Mouse (Mus musculus) megakaryocyte, embryonic 14.5 days (primary cell): ENCODE data around the gene Gpalpp1. TPM values are rescaled to one million over a fixed set of nuclear protein-coding genes. Genes with fewer than 3 reads are reported as not detected.

Source experiments
- H3K27me3 ChIP-seq: replicated peaks from 2 replicates; pipeline ENCODE3; 2012; ENCODE audit warnings: inconsistent platforms
- H3K36me3 ChIP-seq: replicated peaks from 2 replicates; pipeline ENCODE3; 2012; ENCODE audit warnings: low read length, inconsistent platforms, mixed read lengths
- H3K4me1 ChIP-seq: 2 replicates; pipeline ENCODE4 v1.6.1; 2012; ENCODE audit warnings: inconsistent platforms
- H3K4me3 ChIP-seq: replicated peaks from 2 replicates; pipeline ENCODE3; 2012; ENCODE audit warnings: moderate library complexity, mild to moderate bottlenecking, inconsistent platforms
- H3K9me3 ChIP-seq: 2 replicates; pipeline ENCODE4 v1.6.1; 2012; ENCODE audit warnings: inconsistent platforms
- FLI1 ChIP-seq: IDR thresholded peaks from 2 replicates; pipeline ENCODE4 v1.6.1; 2012; ENCODE audit warnings: low read length, inconsistent platforms, mixed read lengths
- GATA1 ChIP-seq: IDR thresholded peaks from 3 replicates; pipeline ENCODE4 v1.6.1; 2012; ENCODE audit warnings: mixed read lengths, low read length, inconsistent platforms, borderline replicate concordance
- polyA plus RNA-seq: library from polyadenylated mRNA; stranded (reverse); fragments of >175 nt; gene quantifications from 2 replicates; pipeline ENCODE4 v1.2.3, GENCODE M21; 2012; ENCODE audit warnings: low replicate concordance; ENCODE audit not compliant: insufficient read depth

The Gpalpp1 gene
- polyA plus RNA-seq = 1.1 and 1.9 TPM in 2 replicates

- Histone ChIP-seq H3K4me1 (peaks cover 26% of the 10 kb centered on the region), H3K4me3 (peak within 1 kb of the TSS; percentile 98), H3K27me3 (no peaks in the 10 kb centered on the region), H3K9me3 (no peaks in the 10 kb centered on the region), H3K36me3 (peaks cover 45% of the 10 kb centered on the region)
- TF ChIP-seq FLI1 (peak; percentile 67; the same call in 1 of the 2 replicates), GATA1 (no peak)
Observed at GRCm38 (mm10) chr14:76110396-76111221, at the start of gene Gpalpp1, which contains the start of gene Nufip1. Gene Gpalpp1 (minus strand): TSS chr14:76110760. Gene Nufip1 (plus strand): TSS chr14:76110891.

GRCm38 (mm10) chr14:76158192-76158785 lies 47.7 kb upstream of the Gpalpp1 start:
- peaks cover 18% of the 10 kb centered on the region for H3K27me3 ChIP-seq
- H3K36me3 ChIP-seq = no peaks in the 10 kb centered on the region
- H3K4me3 ChIP-seq = no peak overlapping the region
- no peaks in the 10 kb centered on the region for H3K9me3 ChIP-seq
- H3K4me1 ChIP-seq = peaks cover 19% of the 10 kb centered on the region
- TF ChIP-seq GATA1 (no peak), FLI1 (no peak)

GRCm38 (mm10) chr14:76153828-76154227 lies 43.3 kb upstream of the Gpalpp1 start:
- no peaks in the 10 kb centered on the region for H3K9me3 ChIP-seq
- H3K4me3 ChIP-seq = no peak overlapping the region
- peaks cover 51% of the 10 kb centered on the region for H3K4me1 ChIP-seq
- no peak for TF ChIP-seq GATA1
- no peak for TF ChIP-seq FLI1
- H3K36me3 ChIP-seq = no peaks in the 10 kb centered on the region
- H3K27me3 ChIP-seq = peaks cover 6% of the 10 kb centered on the region

- TF ChIP-seq FLI1 (no peak), GATA1 (no peak)
- H3K9me3 ChIP-seq = no peaks in the 10 kb centered on the region
- no peaks in the 10 kb centered on the region for H3K36me3 ChIP-seq
- H3K4me3 ChIP-seq = peak overlapping the region; percentile 95
- H3K4me1 ChIP-seq = peaks cover 51% of the 10 kb centered on the region
- peaks cover 6% of the 10 kb centered on the region for H3K27me3 ChIP-seq
Observed at GRCm38 (mm10) chr14:76153003-76153675, 42.6 kb upstream of the Gpalpp1 start.

GRCm38 (mm10) chr14:76152162-76153002 lies 41.8 kb upstream of the Gpalpp1 start:
- TF ChIP-seq GATA1 (no peak), FLI1 (no peak)
- Histone ChIP-seq H3K9me3 (no peaks in the 10 kb centered on the region), H3K27me3 (peaks cover 6% of the 10 kb centered on the region), H3K4me3 (peak overlapping the region; percentile 95), H3K36me3 (no peaks in the 10 kb centered on the region), H3K4me1 (peaks cover 44% of the 10 kb centered on the region)

GRCm38 (mm10) chr14:76151820-76152161 lies 41.2 kb upstream of the Gpalpp1 start:
- H3K9me3 ChIP-seq = no peaks in the 10 kb centered on the region
- H3K36me3 ChIP-seq = no peaks in the 10 kb centered on the region
- H3K27me3 ChIP-seq = peaks cover 9% of the 10 kb centered on the region
- H3K4me1 ChIP-seq = peaks cover 39% of the 10 kb centered on the region
- TF ChIP-seq FLI1 (no peak), GATA1 (no peak)
- H3K4me3 ChIP-seq = peak overlapping the region; percentile 95

- H3K4me1 ChIP-seq = peaks cover 35% of the 10 kb centered on the region
Observed at GRCm38 (mm10) chr14:76151011-76151410, 40.5 kb upstream of the Gpalpp1 start.

GRCm38 (mm10) chr14:76150499-76150898 lies 39.9 kb upstream of the Gpalpp1 start:
- no peak for TF ChIP-seq GATA1
- no peak for TF ChIP-seq FLI1
- Histone ChIP-seq H3K9me3 (no peaks in the 10 kb centered on the region), H3K4me3 (peak overlapping the region; percentile 33), H3K27me3 (peaks cover 5% of the 10 kb centered on the region), H3K4me1 (peaks cover 35% of the 10 kb centered on the region), H3K36me3 (no peaks in the 10 kb centered on the region)

More at GRCm38 (mm10) chr14:76151011-76151410, 40.5 kb upstream of the Gpalpp1 start:
- TF ChIP-seq GATA1 (no peak), FLI1 (no peak)
- no peaks in the 10 kb centered on the region for H3K36me3 ChIP-seq
- H3K4me3 ChIP-seq = no peak overlapping the region
- H3K9me3 ChIP-seq = no peaks in the 10 kb centered on the region
- H3K27me3 ChIP-seq = peaks cover 5% of the 10 kb centered on the region

- no peaks in the 10 kb centered on the region for H3K36me3 ChIP-seq
- peaks cover 35% of the 10 kb centered on the region for H3K4me1 ChIP-seq
- H3K27me3 ChIP-seq = peaks cover 5% of the 10 kb centered on the region
- TF ChIP-seq GATA1 (no peak), FLI1 (no peak)
- H3K4me3 ChIP-seq = peak overlapping the region; percentile 81
- no peaks in the 10 kb centered on the region for H3K9me3 ChIP-seq
Observed at GRCm38 (mm10) chr14:76149531-76150179, 39.1 kb upstream of the Gpalpp1 start.
